Mouse (Mus musculus) ES-CJ7 (cell line): ENCODE results near the gene Slc39a11.

Source experiments
- DNase-seq: peaks from one replicate; pipeline ENCODE4 v3.0.0; 2011; ENCODE audit warnings: low read depth, low spot score

Slc39a11 gene

DNA sequence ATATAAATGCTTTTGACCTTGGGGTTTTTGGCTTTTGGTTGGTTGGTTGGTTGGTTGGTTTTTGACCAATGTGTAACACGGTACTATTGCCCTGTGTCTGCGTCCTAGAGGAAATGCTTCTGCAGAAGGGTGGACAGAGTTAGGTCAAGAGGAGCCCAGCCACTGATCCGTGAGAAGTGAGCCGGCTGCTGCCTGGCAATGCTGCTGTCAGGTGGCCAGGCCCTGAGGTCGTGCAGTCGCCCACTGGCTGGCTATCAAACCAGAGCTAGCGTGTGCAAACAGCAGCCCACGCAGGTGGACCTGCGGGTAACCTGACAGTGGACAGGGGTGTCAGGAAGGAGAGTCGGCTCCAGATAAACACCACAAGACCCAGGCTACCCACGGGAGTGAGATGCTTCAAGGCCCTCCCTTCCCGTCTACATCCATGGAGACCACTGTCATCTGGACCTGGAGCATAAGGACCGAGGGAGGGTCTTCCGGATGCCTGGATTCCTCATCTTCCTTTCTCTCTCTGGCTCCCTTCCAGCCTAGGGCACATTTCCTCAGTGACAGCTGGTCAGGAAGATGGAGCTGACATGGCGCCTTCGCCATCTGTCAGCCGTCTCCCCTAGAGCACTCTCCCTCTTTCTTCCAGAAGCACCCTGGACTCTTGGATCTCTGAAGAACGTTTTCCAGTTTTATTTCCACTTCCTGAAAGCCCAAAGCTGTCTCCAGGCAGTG, 49.2 kb downstream of the Slc39a11 start:
- no peak for DNase-seq

DNA sequence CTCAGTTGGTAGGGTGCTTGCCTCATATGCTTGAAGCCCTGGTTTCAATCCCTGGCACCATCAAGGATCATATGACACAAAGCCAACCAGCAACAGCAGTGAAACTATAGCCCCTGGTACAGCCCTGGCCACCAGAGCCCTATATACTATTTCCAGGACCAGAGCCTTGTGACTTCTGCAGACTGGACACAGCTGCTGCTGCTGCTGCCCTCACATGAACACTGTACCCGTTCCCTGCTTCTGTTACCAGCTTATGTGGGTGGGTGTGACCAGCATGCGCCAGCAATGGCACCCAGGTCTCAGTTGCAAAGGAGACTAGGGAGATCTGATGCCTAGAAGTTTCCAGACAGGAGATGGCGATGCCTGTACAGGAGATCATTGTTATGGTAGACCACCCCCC, 52.2 kb downstream of the Slc39a11 start:
- no peak for DNase-seq

DNA sequence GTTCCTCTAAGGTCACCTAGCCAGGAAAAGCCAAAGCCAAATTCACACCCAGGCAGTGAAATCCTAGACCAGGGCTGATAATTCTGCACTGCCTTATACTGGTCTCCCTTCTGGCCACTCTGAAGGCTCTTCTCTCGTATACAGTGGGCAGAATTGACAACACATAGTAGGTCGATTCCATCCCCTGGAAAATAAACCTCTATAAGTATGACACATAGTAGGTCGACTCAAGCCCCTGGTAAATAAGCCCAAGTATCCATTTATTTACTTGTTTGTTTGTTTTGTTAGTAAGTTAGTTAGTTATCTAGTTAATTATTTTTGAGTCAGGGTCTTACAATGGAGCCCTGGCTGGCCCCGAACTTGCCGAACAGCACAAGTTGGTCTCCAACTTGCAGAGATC, 54.7 kb downstream of the Slc39a11 start:
- DNase-seq = no peak

DNA sequence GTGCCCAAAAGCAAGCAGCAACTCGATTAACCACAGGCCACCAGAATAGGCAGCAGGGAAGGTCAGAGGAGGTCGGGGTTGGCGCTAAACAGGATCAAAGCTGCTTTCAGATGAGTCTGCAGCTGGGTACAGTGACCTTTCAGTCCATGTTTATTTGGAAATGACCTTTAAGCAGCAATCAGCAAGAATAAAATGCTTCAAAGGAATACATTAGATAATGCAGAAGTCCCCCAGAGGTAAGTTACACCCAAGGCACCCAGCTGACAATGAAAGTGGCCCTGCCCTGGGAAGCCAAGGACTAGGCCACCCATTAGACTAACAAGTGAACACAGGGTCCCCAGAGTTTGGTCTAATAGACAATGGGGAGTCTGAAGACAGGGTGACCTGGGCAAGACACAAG, 60.9 kb downstream of the Slc39a11 start:
- DNase-seq = peak; percentile 76

DNA sequence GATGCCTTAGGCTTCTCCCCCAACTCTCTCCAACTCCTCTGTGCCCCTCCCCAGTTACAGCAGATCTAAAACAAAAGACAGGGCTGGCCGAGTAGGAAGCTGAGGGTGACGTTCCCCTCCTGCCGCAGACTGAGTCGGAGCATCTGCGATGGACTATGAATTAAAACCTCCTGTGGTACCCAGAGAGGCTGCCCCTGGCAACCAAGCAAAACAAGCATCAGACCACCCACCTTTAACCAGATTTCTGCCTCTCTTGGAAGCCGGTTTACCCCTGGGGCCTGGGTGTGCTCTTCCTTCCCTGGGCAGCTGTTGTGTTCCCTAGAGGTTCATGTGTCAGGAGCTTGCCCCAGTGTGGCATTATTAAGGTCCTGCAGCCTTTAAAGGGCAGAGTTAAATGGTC, 63.5 kb downstream of the Slc39a11 start:
- DNase-seq = peak; percentile 52

DNA sequence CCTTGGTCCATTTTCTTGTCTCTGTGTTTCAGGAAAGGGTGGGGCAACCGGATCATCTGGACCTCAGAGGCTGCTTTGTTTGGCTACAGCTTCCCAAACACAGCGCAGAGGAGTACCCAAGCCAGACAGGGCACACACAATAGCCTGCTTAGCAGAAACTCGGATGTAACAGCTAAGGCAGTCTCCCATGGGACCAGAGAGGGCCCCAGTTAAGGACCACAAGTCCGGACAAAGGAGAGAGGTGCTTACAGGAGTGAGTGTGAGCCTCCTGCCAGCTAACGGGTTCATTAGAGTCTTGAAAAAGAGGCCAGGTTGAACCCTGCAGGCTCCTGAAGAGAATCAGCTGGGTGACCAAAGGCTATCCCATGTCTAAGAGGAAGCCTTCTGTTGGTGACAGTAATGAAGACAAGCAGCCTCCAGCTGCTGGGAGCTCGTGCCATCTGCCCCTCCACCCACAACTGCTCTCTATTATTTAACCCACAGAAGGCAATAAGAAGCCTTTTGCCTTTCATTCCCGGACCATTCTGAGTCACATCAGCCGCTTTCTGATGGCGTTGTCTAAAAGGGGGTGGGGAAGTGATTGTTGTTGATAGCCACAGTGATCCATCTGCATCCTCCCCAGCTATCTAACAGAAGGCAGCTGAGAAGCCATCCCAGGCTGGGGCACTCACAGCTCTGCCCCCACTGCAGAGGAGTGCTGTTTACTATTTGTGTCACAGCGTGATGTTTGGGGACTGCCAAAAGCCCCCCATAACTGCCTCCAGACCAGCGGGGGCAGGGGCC, 65.8 kb downstream of the Slc39a11 start:
- no peak for DNase-seq

DNA sequence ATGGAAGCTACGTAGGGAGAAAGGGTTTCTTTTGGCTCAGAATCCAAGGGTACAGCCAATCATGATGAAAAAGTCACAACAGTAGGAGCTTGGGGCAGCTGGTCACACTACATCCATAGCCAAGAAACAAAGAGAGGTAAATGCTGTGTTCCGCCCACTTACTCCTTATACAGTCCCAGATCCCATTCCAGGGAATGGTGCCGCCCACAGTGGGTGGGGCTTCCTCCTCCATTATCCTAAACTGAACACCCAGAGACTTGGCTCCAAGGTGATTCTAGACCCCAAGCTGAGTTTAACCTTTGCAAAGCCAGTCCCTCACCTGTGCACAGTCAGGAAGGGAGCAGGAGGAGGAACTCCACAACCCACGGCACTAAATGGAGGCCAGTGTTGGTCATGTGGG, 72.7 kb downstream of the Slc39a11 start:
- peak; percentile 80 for DNase-seq

DNA sequence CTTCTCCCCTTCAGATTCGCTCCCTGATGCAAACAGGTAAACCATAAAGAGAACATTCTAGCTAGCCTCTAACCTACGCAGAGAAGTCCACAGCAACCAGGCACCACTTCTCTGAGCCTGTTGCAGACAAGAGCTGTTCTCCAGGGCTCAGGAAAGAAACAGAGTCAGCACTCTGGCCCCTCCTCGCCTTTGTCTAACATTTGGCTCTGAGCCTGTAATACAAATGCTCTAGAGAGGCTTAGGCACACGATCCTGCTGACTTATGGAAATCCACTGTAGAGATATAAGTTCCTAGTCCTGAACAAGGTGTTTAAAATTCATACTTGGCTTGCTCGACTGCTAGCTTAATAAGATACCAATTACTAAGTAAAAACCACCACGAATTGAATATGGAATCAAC, 77.2 kb downstream of the Slc39a11 start:
- no peak for DNase-seq

DNA sequence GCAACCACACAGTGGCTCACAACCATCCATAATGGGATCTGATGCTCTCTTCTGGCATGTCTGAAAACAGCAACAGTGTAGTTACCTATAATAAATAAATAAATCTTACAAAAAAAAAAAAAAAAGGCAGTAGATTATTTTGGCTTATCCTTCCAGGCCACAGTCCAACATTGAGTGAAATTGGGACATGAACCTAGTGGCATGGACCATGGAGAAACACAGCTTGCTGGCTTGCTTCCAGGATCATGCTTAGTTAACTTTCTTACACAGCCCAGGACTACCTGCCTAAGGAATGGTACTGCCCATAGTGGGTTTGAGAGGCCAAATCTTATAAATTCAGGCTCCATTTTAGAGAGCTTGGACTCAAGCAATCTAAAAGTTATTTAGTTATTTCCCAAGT, 78.3 kb downstream of the Slc39a11 start:
- no peak for DNase-seq

DNA sequence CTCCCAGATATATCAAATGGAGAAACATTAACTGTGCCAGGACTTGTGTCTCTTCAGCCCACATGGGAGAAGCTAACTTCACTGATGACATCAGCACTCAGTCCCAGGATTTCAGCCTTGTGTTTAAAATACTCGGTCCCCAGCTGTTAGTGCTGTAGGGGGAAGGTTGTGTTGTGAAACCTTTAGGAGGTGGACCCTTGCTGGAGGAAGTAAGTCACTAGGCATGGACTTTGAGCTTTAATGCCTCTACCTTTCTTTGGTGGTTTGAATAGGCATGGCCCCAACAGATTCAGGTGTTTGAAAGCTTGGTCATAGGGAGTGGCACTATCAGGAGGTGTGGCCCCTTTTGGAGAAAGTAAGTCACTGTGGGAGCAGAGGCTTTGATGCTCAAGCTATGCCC, 80.9 kb downstream of the Slc39a11 start:
- DNase-seq = no peak

DNA sequence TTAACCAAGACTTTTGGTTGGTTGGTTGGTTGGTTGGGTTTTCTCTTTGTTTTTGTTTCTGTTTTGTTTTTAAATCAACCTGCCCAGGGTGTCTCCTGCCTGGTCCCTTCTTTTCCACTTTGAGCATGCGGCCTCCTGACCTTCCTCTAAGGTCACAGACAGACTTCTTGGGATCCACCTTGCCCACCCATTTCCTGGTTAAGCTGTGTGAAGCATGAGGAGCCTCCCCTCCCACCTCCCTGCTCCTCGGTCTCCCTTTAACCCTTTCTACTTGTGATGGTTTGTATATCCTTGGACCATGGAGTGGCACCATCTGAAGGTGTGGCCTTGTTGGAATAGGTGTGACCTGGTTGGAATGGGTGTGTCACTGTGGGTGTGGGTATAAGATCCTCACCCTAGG, 82.0 kb downstream of the Slc39a11 start:
- peak; percentile 83 for DNase-seq

DNA sequence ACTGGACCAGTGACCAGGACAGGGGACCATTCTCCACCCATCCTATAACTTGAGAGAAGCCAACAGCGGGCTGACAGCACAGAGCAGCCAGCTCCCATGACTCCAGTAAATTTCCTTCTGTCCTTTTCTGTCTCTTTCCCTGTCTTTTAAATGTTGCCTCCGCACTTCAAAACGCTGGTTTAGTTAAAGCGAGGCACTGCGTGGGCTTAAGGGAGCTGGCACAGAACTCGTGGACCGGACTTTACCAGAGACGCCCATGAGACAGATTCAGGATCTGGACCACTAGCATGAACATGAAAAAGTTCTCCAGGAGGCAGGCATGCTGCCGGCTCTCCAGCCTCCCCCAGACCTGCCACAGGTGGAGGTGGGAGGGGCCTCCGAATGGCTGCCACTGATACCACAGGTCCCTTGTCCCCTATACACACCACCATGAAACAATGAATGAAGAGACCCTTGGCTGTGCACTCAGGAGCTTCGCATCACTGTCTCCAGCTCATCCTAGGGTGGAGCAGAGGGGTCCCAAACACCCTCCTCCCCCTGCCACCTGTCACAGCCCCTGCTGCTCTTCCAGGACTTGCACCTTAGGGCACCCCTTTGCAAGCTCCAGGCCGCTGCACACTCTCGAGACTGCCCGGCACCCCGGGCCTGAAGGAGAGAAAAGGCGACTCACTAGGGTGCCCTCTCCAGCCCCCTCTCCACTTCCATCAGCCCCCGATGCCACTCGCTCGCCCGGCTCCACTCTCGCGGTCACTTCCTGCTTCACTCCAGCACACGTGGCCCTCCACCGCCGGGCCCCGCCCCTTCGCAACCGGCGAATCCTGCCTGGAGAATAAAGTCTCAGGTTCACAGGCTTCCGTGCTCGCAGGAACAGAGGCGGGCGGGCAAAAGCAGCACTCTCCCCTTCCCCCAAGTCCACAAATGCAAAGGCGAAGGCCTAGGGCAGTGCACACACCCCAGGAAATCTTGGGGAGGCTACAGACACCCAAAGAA, 84.6 kb downstream of the Slc39a11 start:
- peak; percentile 94 for DNase-seq

DNA sequence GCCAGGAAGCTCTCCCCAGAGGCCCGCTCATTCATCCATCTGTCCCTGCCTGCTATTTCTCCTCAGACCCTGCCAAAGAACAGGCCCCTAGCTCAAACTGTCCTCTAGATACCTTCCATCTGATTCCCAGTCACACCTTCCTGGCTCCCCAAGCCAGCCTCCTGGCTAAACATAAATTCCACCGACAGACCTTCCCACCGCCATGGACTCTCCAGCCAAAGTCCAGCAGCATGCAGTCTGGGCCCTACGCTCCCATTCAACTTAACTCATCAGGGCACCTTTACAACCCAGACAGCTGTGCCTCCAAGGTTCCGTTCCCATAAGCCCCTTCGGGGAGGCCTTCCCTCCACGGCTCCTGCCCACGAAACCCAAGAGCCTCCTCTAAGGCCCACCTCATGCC, 87.6 kb downstream of the Slc39a11 start:
- no peak for DNase-seq

DNA sequence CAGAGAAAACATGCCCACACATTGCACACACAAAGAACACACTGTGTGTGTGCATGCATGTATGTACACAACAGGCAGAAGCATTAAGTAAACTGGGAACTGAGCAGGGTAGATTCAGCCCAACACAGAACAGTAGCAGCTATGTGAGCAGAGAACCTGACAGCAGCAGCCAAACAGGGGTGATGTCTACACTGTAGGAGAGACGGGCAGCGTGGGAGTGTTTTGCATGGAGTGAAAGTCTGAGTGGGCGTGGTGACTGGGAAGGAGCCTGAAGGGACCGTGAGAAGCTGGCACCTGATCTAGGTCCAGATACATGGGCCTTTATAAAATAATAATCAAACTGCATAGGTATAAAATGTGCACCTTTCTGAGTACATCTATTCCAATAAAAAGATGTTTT, 89.7 kb downstream of the Slc39a11 start:
- DNase-seq = no peak

DNA sequence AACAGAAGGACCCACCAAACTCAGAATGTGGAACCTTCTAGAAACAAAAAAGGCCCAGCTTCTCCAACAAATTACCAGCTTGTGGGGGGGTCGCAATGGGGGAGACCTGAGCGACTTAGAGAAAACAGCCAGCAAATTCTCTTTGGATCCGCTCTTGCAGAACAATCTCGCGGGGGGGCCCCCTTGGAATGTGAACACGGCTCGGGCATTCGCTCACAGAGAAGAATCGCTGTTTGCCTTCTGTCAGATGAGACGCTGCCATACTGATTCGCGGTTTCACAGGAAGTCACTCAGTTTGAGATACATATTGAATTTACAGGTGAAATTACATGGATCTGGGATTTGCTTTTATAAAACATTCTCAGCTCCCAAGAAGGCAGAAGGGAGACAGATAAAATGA, 91.4 kb downstream of the Slc39a11 start:
- DNase-seq = no peak

DNA sequence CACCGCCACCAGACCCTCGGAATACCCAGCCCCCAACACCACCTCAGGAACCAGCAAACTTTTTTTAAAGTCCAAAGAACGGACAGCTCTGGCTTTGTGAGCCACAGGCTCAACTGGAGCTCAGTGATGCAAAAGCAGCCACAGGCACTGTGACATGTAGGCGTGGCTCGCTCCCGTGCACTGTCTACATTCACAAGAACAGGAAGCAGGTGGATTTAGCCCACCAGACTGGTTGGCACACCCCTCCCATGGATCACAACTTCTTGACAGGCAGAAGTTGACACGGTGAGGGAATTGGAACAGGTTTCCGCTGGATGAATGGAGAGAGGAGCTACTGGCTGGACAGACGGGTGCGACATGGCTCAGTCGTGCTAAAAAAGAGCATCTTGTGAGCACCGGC, 93.7 kb downstream of the Slc39a11 start:
- peak; percentile 28 for DNase-seq

DNA sequence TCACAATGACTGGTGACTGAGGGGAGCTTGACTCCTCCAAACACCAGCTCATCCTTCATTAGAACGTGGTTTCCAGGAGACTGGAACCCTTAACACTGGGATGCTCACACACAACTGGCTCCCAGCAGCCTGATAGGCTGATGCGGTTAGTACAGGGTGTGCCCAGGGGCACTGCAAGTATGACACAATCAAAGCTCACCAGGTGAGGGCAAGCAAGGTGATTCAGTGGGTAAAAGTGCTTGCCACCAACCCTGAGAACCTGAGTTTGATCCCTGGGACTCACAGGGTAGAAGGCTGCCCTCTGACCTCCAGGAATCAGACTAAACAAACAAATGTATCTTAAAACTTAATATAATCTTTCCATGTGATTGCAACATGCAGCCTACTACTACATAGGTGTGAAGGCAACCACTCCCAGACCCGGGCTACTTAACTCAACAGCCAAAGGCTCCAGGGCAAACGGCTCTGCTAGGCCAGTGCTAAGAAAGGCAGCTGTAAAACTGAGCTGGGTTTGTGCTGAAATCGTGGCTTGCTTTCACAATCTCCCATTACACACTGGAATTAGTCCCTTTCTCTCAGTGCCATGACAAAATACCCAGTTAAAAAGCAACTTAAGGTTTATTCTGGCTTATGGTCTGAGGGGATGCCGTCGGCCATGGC, 95.0 kb downstream of the Slc39a11 start:
- no peak for DNase-seq

DNA sequence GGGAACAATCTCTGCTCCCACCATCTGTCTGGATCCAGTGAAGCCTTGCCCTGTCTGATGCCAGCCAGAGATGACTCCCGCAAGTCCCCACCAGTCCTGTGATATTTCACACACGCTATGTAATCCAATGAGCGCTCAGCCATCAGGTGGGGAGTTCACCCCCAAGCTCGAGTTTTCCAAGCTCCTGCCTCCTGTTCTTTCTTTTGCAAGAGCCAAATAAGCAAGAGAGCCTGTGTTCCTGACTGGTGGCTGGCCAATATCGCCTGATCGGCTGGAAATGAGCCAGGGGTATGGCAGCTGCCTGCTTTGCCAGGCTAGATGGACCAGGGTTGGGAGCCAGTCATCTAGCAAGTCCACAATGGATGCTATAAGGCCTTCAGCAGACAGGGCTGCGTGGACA, 95.7 kb downstream of the Slc39a11 start:
- no peak for DNase-seq

DNA sequence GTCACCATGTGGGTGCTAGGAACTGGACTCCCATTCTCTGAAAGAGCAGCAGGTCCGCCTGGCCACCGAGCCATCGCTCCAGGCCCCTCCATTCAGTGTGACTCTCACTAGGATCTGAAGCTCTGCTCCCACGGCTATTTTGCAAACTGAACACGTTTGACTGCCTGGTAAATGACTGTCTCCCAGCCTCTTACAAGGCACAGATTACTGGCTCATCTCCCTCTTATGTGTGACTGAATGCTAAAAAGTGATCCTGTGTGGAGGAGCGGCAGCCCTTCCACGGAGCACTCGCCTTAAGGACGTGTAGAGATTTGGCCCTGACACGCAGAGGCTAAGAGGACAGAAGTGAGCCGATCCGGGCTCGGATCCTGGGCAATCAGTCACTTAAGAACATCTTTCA, 96.3 kb downstream of the Slc39a11 start:
- DNase-seq = no peak

DNA sequence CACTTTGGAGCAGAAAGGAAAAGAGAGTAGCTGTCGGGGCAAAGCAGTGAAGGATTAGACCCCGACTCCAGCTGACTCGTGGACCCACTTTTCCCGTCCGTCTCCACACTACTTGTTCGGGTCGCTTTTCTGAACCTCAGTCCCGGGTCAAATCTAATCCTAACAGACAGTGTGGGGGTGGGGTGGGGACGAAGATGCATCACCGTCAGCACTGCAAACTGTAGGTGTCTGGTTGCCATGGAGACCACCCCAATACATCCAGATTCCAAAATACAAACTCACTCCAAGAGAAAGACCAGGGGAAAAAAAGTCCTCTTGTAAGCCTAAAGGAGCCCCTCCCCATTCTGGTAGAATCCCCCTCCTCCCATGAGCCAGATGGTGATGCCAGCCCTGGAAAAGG, 97.3 kb downstream of the Slc39a11 start:
- DNase-seq = no peak

DNA sequence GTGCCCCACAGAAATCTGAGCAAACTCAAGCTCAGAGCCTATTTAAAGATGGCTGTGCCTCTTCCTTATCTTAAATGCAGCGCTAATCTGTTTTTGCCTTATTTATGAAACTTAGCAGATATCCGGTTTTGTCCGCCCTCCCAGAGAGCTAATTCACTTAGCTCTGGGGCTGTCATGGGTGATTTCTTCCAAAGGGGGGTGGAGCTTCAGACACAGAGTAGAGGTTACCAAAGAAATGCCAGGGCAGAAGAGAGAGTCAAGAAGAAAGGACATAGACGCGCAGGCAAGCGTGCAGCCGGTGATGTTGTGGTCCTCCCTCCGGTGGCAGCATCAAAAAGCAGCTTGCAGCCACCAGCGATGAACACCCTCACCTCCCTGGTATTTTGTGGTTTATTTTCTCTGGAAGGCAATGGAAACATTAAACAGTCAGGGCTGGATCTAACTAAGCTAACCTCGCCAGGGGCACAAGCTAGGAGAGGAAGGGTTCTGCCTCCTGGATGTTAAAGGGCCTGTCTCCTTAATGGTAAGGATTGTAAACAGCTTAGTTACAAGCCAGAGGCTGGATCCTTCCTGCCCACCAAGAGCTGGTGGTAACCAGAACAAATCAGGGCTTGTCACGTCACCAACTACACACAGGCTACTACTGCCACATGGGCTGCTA, 103.5 kb downstream of the Slc39a11 start:
- no peak for DNase-seq
